Mouse (Mus musculus): Measurements from ENCODE around the gene Plekhg1.

DNA sequence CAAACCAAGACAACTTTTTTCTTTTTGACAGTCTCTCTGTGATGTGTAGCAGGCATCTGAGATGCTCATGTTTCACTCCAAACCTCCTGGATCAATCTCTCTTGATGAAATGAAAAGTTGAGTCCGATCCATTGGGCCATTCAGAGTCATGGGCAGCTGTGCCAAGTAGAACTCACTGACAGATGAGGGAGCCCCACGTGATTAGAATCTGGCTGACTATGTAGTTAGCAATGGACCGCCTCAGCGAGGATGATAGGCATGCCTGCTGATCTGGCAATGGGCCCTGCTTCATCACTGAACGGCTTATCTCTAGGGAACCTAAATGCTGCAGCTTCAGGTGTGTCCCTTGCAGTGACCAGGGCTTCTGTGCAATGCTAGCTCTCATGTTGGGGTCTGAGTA lies 3.7 kb downstream of the Plekhg1 start:
- TF ChIP-seq CTCF (IDR thresholded peaks at IDR 0.05) (no peak), EP300 (IDR thresholded peaks at IDR 0.05) (no peak)

All from lung, postnatal 0 days (tissue).